Mouse (Mus musculus): Measurements from ENCODE around the gene Slc6a6. TPM values are rescaled to one million over a fixed set of nuclear protein-coding genes. Genes with fewer than 3 reads are reported as not detected.

Gene Slc6a6
- polyA plus RNA-seq, 1 experiment = not detected

DNA sequence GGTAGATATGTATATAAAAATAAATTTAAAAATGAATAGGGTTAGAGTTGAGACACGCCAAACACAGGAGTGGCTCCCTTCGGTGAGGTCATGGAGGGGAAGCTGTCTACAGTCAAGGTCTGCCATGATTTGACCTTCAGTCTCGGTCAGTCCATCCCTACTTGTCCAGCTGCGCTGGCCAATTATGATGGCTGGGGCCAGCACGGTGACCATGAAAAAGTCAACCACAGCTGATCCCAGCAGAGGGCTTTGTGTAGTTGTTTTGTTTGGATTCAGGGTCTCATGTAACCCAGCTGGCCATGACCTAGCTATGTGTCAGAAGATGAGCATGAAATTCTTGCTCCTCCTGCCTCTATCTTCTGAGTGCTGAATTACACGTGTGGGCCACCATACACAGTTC, 21.6 kb upstream of the Slc6a6 start:
- no peak for TF ChIP-seq GATA1 (IDR thresholded peaks at IDR 0.05; ENCODE audit: low read length)

DNA sequence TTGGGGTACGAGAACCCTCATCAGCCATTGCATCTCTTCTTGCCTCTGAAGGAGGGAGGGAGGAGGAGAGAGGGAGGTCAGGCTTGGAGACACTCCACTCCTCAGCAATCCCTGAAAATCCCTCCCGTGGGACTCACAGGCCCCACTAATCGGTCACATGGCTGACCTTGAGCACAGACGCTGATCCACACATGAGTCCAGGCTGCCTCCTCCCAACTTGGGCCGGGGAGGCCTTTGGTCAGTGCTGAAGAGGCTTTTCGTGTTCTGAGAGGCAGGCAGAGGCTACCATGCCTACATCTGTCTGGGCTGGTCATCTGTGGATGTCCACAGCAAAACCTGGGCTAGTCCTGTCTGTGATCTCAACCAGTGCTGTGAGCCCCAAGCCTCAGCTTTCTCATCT, 20.2 kb upstream of the Slc6a6 start:
- no peak for TF ChIP-seq GATA1 (IDR thresholded peaks at IDR 0.05; ENCODE audit: low read length)

DNA sequence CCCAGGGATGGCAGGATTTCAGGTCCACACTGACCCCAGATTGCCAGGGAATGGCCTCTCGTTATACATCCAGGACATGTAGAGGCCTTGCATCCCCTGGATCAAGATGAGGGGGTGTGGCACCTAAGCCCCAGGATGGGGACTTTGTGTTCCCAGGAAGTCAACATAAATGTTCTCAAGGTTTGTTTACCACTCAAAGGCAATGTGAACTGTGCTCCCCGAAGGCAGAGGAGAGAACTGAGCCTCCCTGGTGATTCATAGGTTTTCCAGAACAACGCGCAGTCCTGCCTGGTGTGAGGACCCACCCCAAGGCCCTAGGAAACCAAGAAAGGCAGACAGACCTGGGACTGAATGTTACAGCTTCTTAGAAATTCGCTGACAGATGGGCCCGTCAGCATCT, 18.6 kb upstream of the Slc6a6 start:
- TF ChIP-seq GATA1 (IDR thresholded peaks at IDR 0.05; ENCODE audit: low read length) = no peak

DNA sequence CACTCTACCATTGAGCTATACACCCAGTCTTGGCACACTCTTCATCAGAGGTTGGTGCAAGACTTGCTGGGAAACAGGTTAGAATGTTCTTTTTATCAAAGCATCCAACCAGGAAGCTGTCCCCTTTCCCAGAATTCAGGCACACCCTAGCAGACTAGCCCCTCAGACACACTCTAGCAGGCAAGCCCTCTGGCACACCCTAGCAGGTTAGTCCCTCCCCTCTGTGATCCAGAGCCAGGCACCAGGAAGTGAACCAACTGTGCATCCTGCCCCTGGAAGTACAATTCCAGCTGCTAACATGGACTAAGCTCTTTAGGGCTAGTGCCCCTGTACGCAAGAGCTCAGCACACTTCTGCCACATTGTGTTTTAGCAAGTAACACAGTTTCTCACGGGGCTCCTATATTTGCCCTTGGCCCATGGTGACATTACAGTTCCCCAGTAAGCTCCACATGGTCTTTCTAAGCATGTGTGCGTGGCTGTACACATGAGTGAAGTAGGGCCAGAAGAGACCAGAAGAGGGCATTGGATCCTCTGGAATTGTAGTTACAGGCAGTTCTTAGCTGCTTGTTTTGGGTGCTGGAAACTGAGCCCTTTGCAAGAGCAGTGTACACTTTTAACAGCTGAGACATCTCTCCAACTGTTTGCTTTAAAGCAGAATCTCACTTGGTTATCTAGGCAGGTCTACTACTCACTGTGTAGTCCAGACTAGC, 17.7 kb upstream of the Slc6a6 start:
- TF ChIP-seq GATA1 (IDR thresholded peaks at IDR 0.05; ENCODE audit: low read length) = no peak

DNA sequence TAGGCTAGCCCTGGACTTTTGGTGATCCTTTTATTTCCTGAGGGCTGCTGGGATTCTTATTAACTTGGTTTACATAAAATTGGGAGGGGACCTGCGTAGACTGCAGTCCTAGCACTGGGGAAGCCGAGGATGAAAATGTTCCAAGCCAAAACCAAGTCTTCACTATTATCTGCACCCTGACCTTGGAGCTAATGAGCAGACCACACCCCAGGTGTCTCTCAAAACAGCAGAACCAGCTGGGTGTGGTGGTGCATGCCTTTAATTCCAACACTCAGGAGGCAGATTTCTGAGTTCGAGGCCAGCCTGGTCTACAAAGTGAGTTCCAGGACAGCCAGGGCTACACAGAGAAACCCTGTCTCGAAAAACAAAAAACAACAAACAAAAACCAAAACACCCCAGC, 16.7 kb upstream of the Slc6a6 start:
- TF ChIP-seq GATA1 (IDR thresholded peaks at IDR 0.05; ENCODE audit: low read length) = no peak

DNA sequence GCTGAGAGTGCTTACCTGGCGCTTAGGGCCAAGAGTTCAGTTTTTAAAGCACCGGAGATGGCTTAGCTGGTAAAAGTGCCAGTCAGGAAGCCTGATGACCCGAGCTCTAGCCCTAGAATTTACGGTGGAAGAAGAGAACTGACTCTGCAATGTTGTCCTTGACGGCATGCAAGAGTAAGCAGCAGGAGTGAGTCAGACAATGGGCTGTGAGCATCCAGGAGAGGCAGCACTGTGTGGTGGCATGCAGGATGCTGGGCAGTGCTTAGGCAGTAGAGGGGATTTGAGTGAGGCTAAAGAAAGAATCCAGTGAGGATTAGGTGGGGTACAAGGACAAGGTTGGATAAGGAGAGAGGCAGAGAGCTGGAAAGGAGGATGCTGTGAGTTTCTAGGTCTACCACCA, 15.6 kb upstream of the Slc6a6 start:
- TF ChIP-seq GATA1 (IDR thresholded peaks at IDR 0.05; ENCODE audit: low read length) = no peak

DNA sequence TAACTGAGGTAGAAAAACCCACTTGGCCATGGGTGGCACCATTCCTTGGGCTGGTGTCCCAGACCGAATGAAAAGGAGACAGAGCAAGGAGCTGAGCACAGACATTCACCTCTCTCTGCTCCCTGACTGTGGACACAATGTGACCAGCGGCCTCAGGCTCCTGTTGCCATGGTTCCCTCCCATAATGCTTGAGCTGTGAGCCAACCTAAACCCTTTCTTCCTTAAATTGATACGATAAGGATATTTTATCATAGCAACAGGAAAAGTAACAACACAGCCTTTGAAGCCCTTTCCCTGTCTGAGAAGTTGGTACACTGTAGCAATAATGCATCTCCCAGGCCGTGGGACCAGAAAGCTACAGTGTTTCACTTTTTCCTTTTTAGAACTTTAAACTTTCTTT, 14.6 kb upstream of the Slc6a6 start:
- no peak for TF ChIP-seq GATA1 (IDR thresholded peaks at IDR 0.05; ENCODE audit: low read length)

DNA sequence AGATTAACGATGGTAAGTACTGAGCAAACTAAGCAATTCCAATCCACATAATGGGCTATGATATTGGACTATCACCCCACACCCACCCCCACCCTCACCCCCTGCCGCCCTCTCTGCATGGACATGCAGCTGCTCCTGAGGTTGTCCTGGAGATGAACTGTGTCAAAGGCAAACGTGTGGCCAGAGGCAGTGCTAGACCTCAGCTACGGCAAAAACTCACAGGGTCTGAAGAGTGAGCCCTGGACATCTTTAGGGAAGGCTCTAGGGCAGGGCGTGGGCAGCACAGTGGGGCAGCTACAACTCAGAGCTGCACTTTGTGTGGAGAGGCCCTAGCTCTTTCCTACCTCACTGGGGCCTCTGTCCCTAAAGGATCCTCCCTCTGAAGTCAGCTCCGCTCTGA, 13.6 kb upstream of the Slc6a6 start:
- no peak for TF ChIP-seq GATA1 (IDR thresholded peaks at IDR 0.05; ENCODE audit: low read length)

DNA sequence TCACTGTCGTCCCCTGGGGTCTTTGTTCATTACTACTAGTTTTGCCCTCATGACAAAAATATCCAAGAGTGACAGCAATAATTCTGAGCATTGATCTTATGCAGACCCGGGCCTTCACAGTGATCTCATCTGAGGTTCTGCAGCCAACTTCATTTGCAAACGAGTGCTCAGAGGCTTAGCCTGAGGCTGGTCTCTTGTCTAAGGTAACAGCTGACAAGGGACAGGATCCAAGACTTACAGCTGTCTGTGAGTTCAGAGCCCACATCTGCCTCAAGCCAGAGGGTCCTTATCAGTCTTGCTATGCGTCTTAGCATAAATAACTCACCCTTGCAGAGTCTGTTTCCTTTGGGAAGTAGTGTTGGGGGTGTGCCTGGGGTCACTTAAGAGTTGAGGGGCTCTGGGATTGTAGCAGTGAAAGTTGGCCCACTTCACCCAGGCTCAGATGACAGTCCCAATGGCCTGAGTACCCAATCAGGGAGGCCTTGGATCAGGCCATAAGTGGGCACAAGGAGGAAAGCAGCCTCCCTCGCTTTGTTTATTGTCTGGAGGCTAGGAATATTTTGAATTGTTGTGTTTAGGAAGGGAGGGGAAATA, 9.0 kb upstream of the Slc6a6 start:
- no peak for TF ChIP-seq GATA1 (IDR thresholded peaks at IDR 0.05; ENCODE audit: low read length)

DNA sequence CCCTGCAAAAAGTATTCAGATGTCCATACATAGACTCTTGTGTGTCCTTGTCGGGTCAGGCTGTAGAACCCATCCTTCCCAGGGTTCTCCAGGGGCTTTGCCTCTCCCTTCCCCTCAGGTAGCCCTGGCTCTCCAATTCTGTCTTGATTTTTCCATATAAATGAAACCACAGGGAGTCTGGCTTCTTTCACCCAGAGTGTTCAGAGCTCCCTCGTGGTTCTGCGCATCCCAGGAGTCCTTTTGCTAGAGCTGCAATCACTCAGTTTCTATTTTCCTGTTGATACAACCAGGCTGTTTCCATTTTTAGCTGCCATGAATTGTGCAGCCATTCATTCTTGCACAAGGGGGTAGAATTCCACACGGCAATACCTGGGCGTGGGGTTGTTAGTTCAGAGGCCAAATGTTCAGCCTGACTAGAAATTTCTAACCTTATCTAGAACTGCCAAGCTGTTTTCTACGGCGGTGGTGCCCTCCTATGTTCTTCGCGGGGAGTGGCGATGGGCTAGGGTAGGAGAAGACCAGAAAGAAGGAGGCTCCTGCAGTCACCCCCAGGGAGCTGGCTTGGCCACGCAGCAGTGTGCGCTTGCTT, 5.3 kb upstream of the Slc6a6 start:
- TF ChIP-seq GATA1 (IDR thresholded peaks at IDR 0.05; ENCODE audit: low read length) = no peak

DNA sequence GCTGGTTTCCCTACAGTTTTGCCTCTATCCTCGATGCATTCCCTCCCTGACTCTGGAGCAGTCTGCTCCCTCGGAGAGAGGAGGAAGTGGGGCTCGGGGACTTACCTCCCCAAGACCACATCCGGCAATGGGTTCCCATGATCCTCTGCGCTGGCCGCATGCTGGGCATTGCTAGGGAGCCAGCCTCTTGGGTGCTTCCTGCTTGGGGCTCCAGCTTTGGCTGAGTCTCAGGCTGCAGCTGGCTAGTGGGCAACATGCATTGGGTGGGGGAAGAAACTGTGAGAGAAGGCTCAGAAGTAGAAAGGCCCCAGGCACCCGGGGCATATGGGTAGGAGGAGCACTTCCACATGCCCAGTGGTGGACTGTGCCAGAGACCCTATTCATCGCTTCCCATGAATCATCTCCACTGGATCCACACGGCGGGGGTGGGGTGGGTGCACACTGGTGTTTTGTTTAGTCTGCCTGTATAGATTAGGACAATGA, 4.7 kb upstream of the Slc6a6 start:
- no peak for TF ChIP-seq GATA1 (IDR thresholded peaks at IDR 0.05; ENCODE audit: low read length)

DNA sequence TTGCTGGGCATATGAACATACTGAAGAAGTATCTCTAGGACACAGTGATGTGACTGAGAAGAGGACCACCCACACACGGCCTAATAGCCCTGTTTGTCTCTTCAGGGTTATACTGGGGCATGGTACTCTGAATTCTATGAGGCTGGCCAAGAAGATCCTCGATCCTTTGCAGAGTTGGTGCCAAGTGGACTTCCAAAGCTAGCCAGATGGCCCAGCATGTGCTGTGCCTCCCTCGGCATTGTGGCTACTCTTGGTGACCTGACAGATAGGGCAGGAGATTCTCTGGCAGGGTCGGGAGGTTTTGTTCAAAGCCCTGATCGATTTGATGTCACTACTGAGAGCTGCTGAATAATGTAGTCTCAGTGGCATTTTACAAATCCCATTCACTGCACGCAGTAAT, 4.1 kb upstream of the Slc6a6 start:
- no peak for TF ChIP-seq GATA1 (IDR thresholded peaks at IDR 0.05; ENCODE audit: low read length)

DNA sequence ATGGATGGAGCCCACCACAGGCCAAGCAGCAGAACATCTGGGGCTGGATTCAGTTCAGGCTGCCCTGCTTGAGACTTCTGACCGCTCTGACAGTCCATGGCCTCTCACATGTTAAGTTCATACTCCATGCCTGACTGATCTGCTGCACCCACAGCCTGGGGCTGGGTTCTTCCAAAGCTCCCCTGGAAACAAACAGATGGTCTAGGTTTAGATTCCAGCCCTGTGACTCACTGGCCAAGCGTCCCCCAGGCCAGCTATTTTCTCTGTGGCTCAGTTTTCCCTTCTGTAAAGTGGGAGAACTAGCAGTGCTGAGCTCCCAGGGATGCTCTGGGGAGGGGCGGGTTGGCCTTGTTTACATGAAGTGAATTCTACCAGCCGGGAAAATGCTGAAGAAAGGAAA, 2.0 kb upstream of the Slc6a6 start:
- no peak for TF ChIP-seq GATA1 (IDR thresholded peaks at IDR 0.05; ENCODE audit: low read length)

DNA sequence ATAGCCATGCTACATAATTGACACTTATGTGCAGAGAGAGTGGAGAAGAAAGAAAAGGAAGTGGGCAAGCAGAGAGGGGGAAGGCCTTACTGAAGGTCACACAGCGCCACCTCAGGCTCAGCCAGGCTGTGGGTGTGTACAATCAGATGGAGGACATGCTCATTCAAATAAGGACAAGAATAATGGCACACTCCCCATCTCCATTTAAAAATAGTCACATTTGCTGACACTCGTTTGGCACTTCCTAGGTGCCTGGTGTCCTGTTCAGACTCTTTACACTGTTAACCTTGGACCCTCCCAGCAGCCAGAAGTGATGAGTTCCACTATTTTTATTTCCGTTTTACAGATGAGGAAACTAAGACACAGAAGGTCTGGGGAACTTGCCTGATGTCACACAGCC, 732 bp upstream of the Slc6a6 start:
- TF ChIP-seq GATA1 (IDR thresholded peaks at IDR 0.05; ENCODE audit: low read length) = no peak

DNA sequence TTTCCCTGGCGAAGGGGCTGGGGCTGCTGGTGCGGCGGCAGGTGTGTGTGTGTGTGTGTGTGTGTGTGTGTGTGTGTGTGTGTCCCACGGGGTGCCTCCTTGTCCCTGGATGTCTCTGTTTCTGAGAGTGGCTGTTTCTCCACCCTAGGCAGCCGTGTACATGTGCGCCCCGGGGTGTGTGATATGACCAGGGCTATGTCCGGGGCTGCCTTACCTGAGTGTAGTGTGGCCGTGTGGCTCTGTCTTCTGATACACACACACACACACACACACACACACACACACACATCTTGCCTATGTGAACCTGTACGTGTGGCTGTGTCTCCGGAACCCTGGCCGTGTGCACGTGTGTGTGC, 599 bp downstream of the Slc6a6 start:
- TF ChIP-seq GATA1 (IDR thresholded peaks at IDR 0.05; ENCODE audit: low read length) = no peak

DNA sequence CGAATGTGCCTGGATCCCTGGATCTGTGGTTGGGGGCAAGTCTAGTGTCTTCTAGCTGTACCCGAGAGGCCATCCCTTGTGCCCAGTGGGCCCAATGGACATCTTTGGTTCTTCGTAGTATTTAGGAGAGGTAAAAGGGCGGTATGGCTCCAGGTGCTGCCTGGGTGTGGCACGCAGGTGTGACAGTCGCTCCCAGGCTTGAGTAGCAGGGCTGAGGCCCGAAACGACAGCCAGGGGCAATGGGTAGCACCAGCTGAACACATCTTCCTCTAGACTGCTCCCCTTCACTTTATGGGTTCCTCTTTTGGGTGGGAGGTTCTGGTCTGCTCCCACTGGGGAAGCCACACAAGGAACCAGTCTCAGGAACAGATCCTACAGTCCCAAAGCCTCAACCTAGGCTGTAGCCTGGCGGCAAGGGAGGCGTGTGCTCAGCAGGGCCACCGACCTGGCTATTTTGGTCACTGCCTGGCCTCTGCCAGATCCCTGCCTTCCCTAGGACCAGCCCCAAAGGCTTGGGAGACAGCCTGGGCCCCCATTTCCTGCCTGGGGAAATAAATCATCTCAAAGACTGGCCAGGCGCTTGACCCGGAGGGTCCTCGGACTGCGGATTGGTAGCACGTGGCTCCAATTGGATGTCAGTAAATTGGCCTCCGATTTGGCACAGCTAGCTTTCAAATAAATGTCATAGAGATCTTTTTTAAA, 1.1 kb downstream of the Slc6a6 start:
- no peak for TF ChIP-seq GATA1 (IDR thresholded peaks at IDR 0.05; ENCODE audit: low read length)

DNA sequence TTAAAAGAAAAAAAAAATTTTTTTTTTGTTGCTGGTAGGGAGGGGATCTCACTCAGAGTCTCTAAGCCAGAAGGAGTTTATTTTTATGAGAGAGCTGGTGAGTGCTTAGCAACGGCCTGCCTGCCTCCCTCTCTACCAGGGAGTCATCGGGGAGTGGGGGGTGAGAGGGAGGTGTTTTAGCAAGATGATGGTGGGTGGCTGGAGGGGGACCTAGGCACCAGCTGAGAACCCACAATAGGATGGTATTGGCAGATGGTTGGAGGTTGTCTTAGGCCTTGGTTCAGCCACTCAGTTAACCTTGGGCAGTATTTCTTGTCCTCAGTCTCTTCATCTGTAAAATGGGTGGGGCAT, 1.7 kb downstream of the Slc6a6 start:
- no peak for TF ChIP-seq GATA1 (IDR thresholded peaks at IDR 0.05; ENCODE audit: low read length)
